Mouse (Mus musculus) liver, postnatal 0 days (tissue): Measurements from ENCODE around the gene Kti12.

ENCODE experiments used
- CTCF ChIP-seq: sonication (generic); IDR thresholded peaks from 2 replicates; pipeline ENCODE4 v1.5.1; 2016; ENCODE audit warnings: antibody characterized with exemption, low read depth
- EP300 ChIP-seq: IDR thresholded peaks from 2 replicates; pipeline ENCODE4 v1.6.1; 2016; ENCODE audit warnings: antibody characterized with exemption, low read depth, mild to moderate bottlenecking

- peak; percentile 79 for TF ChIP-seq CTCF
- no peak for TF ChIP-seq EP300
These were observed 49.3 kb upstream of the Kti12 start for GRCm38 (mm10) chr4:108798083-108798830.
